Mouse (Mus musculus) heart, embryonic 13.5 days (tissue): Measurements from ENCODE around the gene Tnp2. TPM values are rescaled to one million over a fixed set of nuclear protein-coding genes. Genes with fewer than 3 reads are reported as not detected.

ENCODE experiments used
- ATAC-seq: fragments of 200-750 bp; cut with Nextera tagmentation; 2 replicates; pipeline ENCODE4 v1.8.0; 2017; ENCODE audit warnings: moderate TSS enrichment; ENCODE audit not compliant: insufficient number of reproducible peaks, low FRiP score, low TSS enrichment; ENCODE audit errors: extremely low read depth
- H3K27ac ChIP-seq: fragments of 300-500 bp; sonication (generic); replicated peaks from 2 replicates; pipeline ENCODE4 v1.5.1; 2015; ENCODE audit warnings: moderate library complexity, mild to moderate bottlenecking, inconsistent platforms
- H3K27me3 ChIP-seq: fragments of 300-500 bp; sonication (generic); replicated peaks from 2 replicates; pipeline ENCODE4 v1.6.1; 2015; ENCODE audit warnings: mild to moderate bottlenecking, inconsistent platforms
- H3K36me3 ChIP-seq: fragments of 300-500 bp; sonication (generic); 2 replicates; pipeline ENCODE4 v1.6.1; 2015; ENCODE audit warnings: mild to moderate bottlenecking, inconsistent platforms
- H3K4me1 ChIP-seq: fragments of 300-500 bp; sonication (generic); 2 replicates; pipeline ENCODE4 v1.6.1; 2015; ENCODE audit warnings: inconsistent platforms
- H3K4me2 ChIP-seq: fragments of 300-500 bp; sonication (generic); 2 replicates; pipeline ENCODE4 v1.6.1; 2015; ENCODE audit warnings: inconsistent platforms, mild to moderate bottlenecking, moderate library complexity
- H3K4me3 ChIP-seq: fragments of 300-500 bp; sonication (generic); 2 replicates; pipeline ENCODE4 v1.5.1; 2015; ENCODE audit warnings: moderate library complexity, mild to moderate bottlenecking, inconsistent platforms
- H3K9ac ChIP-seq: fragments of 300-500 bp; sonication (generic); 2 replicates; pipeline ENCODE4 v1.6.1; 2015; ENCODE audit warnings: inconsistent platforms, mild to moderate bottlenecking, moderate library complexity
- H3K9me3 ChIP-seq: fragments of 300-500 bp; sonication (generic); 2 replicates; pipeline ENCODE4 v1.6.1; 2016; ENCODE audit warnings: inconsistent platforms
- WGBS: fragments of 180-500 bp; shearing (Covaris S2); methylation state at CpG from one replicate; pipeline ENCODE4 v1.1.7; 2015; ENCODE audit warnings: mixed read lengths; 5-methylcytosine and 5-hydroxymethylcytosine counted together
- polyA plus RNA-seq: library from polyadenylated mRNA; unstranded; fragments of >200 nt; fragmentation: Nextera tagmentation; extraction: Ambion mirVana; gene quantifications from 2 replicates; pipeline ENCODE4 v1.2.1, GENCODE M21; 2015

The Tnp2 gene
- polyA plus RNA-seq, 1 experiment from 2014 or later: not detected

GRCm38 (mm10) chr16:10768821-10769220, 19.6 kb downstream of the Tnp2 start:
- peaks cover 3% of the 10 kb centered on the region for H3K27me3 ChIP-seq
- WGBS: 56% methylated on average over 9 of the region's 9 CpGs
- H3K36me3 ChIP-seq: no peaks in the 10 kb centered on the region
- no peak overlapping the region for H3K4me3 ChIP-seq
- H3K4me2 ChIP-seq: no peak overlapping the region
- H3K9ac ChIP-seq: no peak overlapping the region
- ATAC-seq: no peak
- H3K4me1 ChIP-seq: peaks cover 21% of the 10 kb centered on the region
- H3K27ac ChIP-seq: no peak overlapping the region
- no peaks in the 10 kb centered on the region for H3K9me3 ChIP-seq

GRCm38 (mm10) chr16:10767158-10767557, 21.3 kb downstream of the Tnp2 start:
- Histone ChIP-seq H3K27ac (no peak overlapping the region), H3K4me1 (peaks cover 21% of the 10 kb centered on the region), H3K4me2 (no peak overlapping the region), H3K9ac (no peak overlapping the region), H3K27me3 (peaks cover 5% of the 10 kb centered on the region), H3K4me3 (no peak overlapping the region), H3K9me3 (no peaks in the 10 kb centered on the region), H3K36me3 (no peaks in the 10 kb centered on the region)
- 38% methylated on average over 4 of the region's 4 CpGs for WGBS
- no peak for ATAC-seq

DNA sequence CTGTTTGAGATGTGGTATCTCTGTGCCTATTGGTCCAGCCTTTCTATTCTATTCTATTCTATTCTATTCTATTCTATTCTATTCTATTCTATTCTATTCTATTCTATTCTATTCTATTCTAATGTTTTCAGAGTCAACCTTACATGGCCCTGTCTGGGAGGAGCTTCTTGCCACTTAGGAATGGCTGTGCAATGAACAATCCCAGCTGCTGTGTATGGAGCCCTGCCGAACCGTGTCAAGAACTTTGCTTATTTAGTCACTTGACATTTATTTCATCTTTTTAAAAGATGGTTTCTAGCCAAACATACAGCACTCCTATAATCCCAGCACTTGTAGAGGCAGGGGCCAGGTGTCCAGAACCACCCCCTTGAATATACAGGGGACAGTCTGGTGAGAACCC, 24.1 kb downstream of the Tnp2 start:
- Histone ChIP-seq H3K36me3 (no peaks in the 10 kb centered on the region), H3K4me3 (no peak overlapping the region), H3K27me3 (peaks cover 5% of the 10 kb centered on the region), H3K4me1 (peaks cover 8% of the 10 kb centered on the region), H3K9me3 (no peaks in the 10 kb centered on the region), H3K9ac (no peak overlapping the region), H3K4me2 (no peak overlapping the region), H3K27ac (no peak overlapping the region)
- ATAC-seq: no peak
- WGBS: 57% methylated on average over 2 of the region's 2 CpGs

DNA sequence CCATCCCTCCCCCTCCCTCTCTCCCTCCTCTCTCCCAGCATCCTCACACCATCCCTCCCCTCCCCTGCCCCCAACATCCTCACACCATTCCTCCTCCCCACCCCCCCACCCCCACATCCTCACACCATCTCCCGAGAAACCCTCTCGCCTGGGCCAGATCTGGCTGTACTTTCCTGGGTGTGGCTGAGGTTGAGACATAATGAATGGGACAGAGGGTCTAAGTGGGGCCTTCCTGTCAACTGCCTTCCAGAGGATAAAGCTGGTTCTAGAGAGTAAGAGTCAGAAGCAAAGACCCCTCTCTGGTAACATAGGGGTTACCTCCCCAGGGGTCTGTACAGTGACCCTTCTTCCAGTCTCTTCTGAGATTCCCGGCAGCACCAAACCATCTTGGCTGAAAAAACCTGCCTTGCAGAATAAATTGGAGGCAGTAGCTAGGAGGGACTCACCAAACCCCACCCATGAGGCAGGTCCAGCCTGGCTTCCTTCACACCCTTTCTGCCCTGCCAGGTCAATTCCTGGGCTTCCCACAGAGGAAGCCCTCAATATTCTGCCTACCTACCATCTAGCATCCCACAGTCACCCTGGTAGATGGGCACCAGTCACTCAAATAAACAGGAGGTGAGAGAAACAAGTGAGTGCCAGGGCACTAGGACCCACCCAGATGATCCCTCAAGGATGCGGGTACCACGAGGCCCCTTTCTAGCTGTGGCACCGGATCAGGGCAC, 24.8 kb downstream of the Tnp2 start:
- H3K9ac ChIP-seq: no peak overlapping the region
- H3K9me3 ChIP-seq: no peaks in the 10 kb centered on the region
- WGBS: 49% methylated on average over 6 of the region's 6 CpGs
- no peak overlapping the region for H3K4me3 ChIP-seq
- H3K27ac ChIP-seq: no peak overlapping the region
- no peak for ATAC-seq
- no peaks in the 10 kb centered on the region for H3K36me3 ChIP-seq
- H3K4me2 ChIP-seq: no peak overlapping the region
- H3K27me3 ChIP-seq: peaks cover 11% of the 10 kb centered on the region
- H3K4me1 ChIP-seq: peaks cover 6% of the 10 kb centered on the region

GRCm38 (mm10) chr16:10762569-10763180, 25.8 kb downstream of the Tnp2 start:
- no peak overlapping the region for H3K27ac ChIP-seq
- H3K4me1 ChIP-seq: peaks cover 6% of the 10 kb centered on the region
- H3K4me3 ChIP-seq: no peak overlapping the region
- H3K9ac ChIP-seq: no peak overlapping the region
- 67% methylated on average over 5 of the region's 5 CpGs for WGBS
- peaks cover 14% of the 10 kb centered on the region; the same call in 1 of the 2 replicates for H3K27me3 ChIP-seq
- no peak for ATAC-seq
- no peaks in the 10 kb centered on the region for H3K36me3 ChIP-seq
- H3K9me3 ChIP-seq: no peaks in the 10 kb centered on the region
- H3K4me2 ChIP-seq: no peak overlapping the region

GRCm38 (mm10) chr16:10761182-10761581, 27.3 kb downstream of the Tnp2 start:
- WGBS: 57% methylated on average over 8 of the region's 8 CpGs
- H3K4me3 ChIP-seq: no peak overlapping the region
- H3K4me1 ChIP-seq: peaks cover 6% of the 10 kb centered on the region
- H3K9me3 ChIP-seq: no peaks in the 10 kb centered on the region
- peaks cover 14% of the 10 kb centered on the region; the same call in 1 of the 2 replicates for H3K27me3 ChIP-seq
- no peak for ATAC-seq
- H3K36me3 ChIP-seq: no peaks in the 10 kb centered on the region
- no peak overlapping the region for H3K27ac ChIP-seq
- H3K9ac ChIP-seq: no peak overlapping the region
- H3K4me2 ChIP-seq: no peak overlapping the region

- no peak for ATAC-seq
- H3K9me3 ChIP-seq: no peaks in the 10 kb centered on the region
- peaks cover 3% of the 10 kb centered on the region for H3K4me1 ChIP-seq
- H3K9ac ChIP-seq: no peak overlapping the region
- H3K27me3 ChIP-seq: peaks cover 19% of the 10 kb centered on the region; the same call in 1 of the 2 replicates
- H3K4me2 ChIP-seq: no peak overlapping the region
- H3K4me3 ChIP-seq: no peak overlapping the region
- WGBS: 71% methylated on average over 6 of the region's 6 CpGs
- H3K36me3 ChIP-seq: no peaks in the 10 kb centered on the region
- no peak overlapping the region for H3K27ac ChIP-seq
Observed at GRCm38 (mm10) chr16:10756168-10756567, 32.3 kb downstream of the Tnp2 start.

GRCm38 (mm10) chr16:10754521-10755296, 33.8 kb downstream of the Tnp2 start:
- 71% methylated on average over 3 of the region's 3 CpGs for WGBS
- no peaks in the 10 kb centered on the region for H3K9me3 ChIP-seq
- no peak overlapping the region for H3K27ac ChIP-seq

DNA sequence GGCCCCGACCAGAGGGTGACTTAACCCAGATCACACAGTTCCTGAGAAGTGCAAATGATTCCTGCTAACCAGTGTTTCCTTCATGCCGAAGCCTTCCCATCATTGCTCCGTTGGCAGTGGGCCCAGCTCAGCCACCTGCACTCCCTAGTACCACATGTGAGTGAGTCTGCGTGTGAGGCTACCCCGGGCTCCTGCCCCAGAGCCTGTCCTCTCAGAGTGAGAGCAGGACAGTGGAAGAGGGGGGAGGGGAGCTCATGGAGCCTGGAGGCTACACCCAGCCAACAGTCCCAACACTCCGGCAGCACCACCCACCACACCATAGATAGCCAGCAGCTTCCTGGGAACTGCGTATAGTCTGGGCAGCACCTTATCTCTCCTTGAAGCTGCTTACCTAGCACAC, 38.6 kb downstream of the Tnp2 start:
- Histone ChIP-seq H3K9ac (no peak overlapping the region), H3K36me3 (no peaks in the 10 kb centered on the region), H3K27ac (0 out of 2 replicates have a peak overlapping the region, but pooled peaks have one; percentile 2), H3K27me3 (peaks cover 9% of the 10 kb centered on the region; the same call in 1 of the 2 replicates), H3K9me3 (no peaks in the 10 kb centered on the region), H3K4me1 (peaks cover 20% of the 10 kb centered on the region), H3K4me2 (no peak overlapping the region), H3K4me3 (no peak overlapping the region)
- ATAC-seq: 0 out of 2 replicates have a peak, but pooled peaks have one; percentile 27
- WGBS: 23% methylated on average over 7 of the region's 7 CpGs

More at GRCm38 (mm10) chr16:10754521-10755296, 33.8 kb downstream of the Tnp2 start:
- no peaks in the 10 kb centered on the region for H3K36me3 ChIP-seq
- H3K9ac ChIP-seq: no peak overlapping the region
- no peak overlapping the region for H3K4me3 ChIP-seq
- H3K4me1 ChIP-seq: peaks cover 8% of the 10 kb centered on the region
- peaks cover 19% of the 10 kb centered on the region; the same call in 1 of the 2 replicates for H3K27me3 ChIP-seq
- H3K4me2 ChIP-seq: no peak overlapping the region
- ATAC-seq: no peak; the same call in 1 of the 2 replicates

DNA sequence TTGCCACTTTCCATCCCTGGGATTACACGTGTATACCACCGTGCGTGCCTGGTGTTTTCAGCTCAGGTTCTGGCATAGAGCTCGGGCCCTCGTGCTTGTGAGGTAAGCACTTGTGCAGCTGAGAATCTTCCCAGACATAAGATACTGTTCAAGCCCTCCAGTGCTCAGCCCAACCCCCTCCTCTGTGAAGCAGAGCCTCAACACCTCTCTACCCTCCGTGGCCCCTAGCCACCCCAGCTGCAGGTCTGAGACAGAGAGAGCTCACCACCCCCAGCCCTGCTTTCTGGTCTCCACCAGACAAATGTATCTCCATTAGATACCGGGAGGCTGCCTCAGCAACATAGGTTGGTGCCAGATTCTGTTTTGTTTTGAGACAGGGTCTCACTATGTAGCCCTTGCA, 39.2 kb downstream of the Tnp2 start:
- Histone ChIP-seq H3K4me1 (peaks cover 20% of the 10 kb centered on the region), H3K27me3 (peaks cover 8% of the 10 kb centered on the region; the same call in 1 of the 2 replicates), H3K9ac (no peak overlapping the region), H3K36me3 (no peaks in the 10 kb centered on the region), H3K27ac (0 out of 2 replicates have a peak overlapping the region, but pooled peaks have one; percentile 2), H3K4me3 (no peak overlapping the region), H3K9me3 (no peaks in the 10 kb centered on the region), H3K4me2 (no peak overlapping the region)
- no peak for ATAC-seq
- 26% methylated on average over 7 of the region's 7 CpGs for WGBS

DNA sequence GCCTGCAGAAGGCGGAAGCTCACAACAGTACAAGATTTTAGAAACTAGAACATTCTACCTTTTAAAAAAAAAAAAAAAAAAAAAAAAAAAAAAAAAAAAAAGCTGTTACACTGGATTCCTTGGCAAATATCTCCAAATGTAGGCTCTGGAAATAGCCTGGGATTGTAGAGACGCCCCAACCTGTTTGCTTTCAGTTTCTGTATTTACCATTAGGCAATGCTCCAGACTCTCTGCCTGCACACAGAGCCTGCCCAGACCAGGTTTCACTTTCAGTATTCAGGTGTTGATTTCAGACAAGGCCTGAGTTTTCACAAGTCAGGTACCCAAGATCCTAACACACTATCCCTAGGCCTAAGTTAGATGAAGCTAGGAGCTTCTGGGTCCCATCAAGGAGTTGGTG, 47.4 kb downstream of the Tnp2 start:
- H3K4me2 ChIP-seq: no peak overlapping the region
- no peak overlapping the region for H3K27ac ChIP-seq
- peaks cover 44% of the 10 kb centered on the region for H3K4me1 ChIP-seq
- no peaks in the 10 kb centered on the region for H3K9me3 ChIP-seq
- no peaks in the 10 kb centered on the region for H3K36me3 ChIP-seq
- H3K4me3 ChIP-seq: no peak overlapping the region
- no peak for ATAC-seq
- H3K27me3 ChIP-seq: no peaks in the 10 kb centered on the region
- H3K9ac ChIP-seq: no peak overlapping the region
- WGBS: 73% methylated on average over 2 of the region's 2 CpGs
